ENCODE assay signal across 8 mouse cellular contexts in genomic region chr11:75769206-75769605, GRCm38 (mm10). TPM values are rescaled to one million over a fixed set of nuclear protein-coding genes. Genes with fewer than 3 reads are reported as not detected.
A peak's percentile ranks its signal among the peaks of the same experiment; 100 is the strongest.
DNase-seq lines count a peak whose midpoint lies in the region; ATAC-seq and TF ChIP-seq lines count a peak whose summit lies in the region.

No protein-coding gene starts in this region.

- ATAC-seq in hematopoietic stem cell, adult 5-6 weeks (replicated peaks in 1 of 2; ENCODE audit: insufficient read depth in 1 of 2, low FRiP score in 2 of 2, low TSS enrichment in 1 of 2, low read depth in 1 of 2, poor library complexity in 2 of 2, severe bottlenecking in 2 of 2): peak; percentile 88 to 92
- ATAC-seq in lung, embryonic 15.5 days (ENCODE audit: borderline replicate concordance, extremely low read depth, low FRiP score, low TSS enrichment): peak; percentile 89

- H3K27me3 ChIP-seq in lung, embryonic 15.5 days: no peaks in the 10 kb centered on the region
- no peaks in the 10 kb centered on the region for H3K27me3 ChIP-seq in thymus, adult 2 months (ENCODE audit: control insufficient read depth, insufficient read depth, low read length)

- TF ChIP-seq POLR2A in thymus, adult 2 months (IDR thresholded peaks at IDR 0.05; ENCODE audit: control insufficient read depth, extremely low read depth, insufficient read depth, low read length, poor library complexity): no peak

- H3K4me1 ChIP-seq in lung, embryonic 15.5 days: peaks cover 4% of the 10 kb centered on the region; the same call in 1 of the 2 replicates
- no peaks in the 10 kb centered on the region; the same call in 1 of the 2 replicates for H3K4me1 ChIP-seq in thymus, adult 2 months (replicated peaks; ENCODE audit: control insufficient read depth, insufficient read depth, low read length)

- H3K9ac ChIP-seq in lung, embryonic 15.5 days: no peak overlapping the region

- no peaks in the 10 kb centered on the region for H3K9me3 ChIP-seq in lung, embryonic 15.5 days

- peak overlapping the region; percentile 47 for H3K4me2 ChIP-seq in lung, embryonic 15.5 days

- 0% methylated on average over 23 of the region's 23 CpGs for WGBS in lung, embryonic 15.5 days
- 1% methylated on average over 23 of the region's 23 CpGs for WGBS in thymus, adult 2 months

- peak; percentile 46; the same call in 1 of the 2 replicates for TF ChIP-seq CTCF in thymus, adult 2 months (IDR thresholded peaks at IDR 0.05; ENCODE audit: borderline replicate concordance, control insufficient read depth, extremely low read depth, insufficient read depth, low read length, poor library complexity)

- peak; percentile 75 for DNase-seq in MN1 (ENCODE audit: low spot score)
- peak; percentile 83 for DNase-seq in cerebellum, adult 8-10 months
- DNase-seq in forelimb bud, embryonic 11.5 days (ENCODE audit: low read depth, low spot score): peak; percentile 73
- peak; percentile 54 for DNase-seq in layer of hippocampus, adult 9-10 months (ENCODE audit: low spot score)
- DNase-seq in ovary, adult 18-20 months (ENCODE audit: low spot score): peak; percentile 84
- peak; percentile 82 for DNase-seq in thymus, adult 2 months

- H3K36me3 ChIP-seq in lung, embryonic 15.5 days: peaks cover 38% of the 10 kb centered on the region
- H3K36me3 ChIP-seq in thymus, adult 2 months (ENCODE audit: control insufficient read depth, insufficient read depth, low read length): peaks cover 28% of the 10 kb centered on the region

- H3K4me3 ChIP-seq in lung, embryonic 15.5 days: no peak overlapping the region
- H3K4me3 ChIP-seq in thymus, adult 2 months (ENCODE audit: control insufficient read depth, insufficient read depth, low read length): no peak overlapping the region

- H3K27ac ChIP-seq in lung, embryonic 15.5 days: no peak overlapping the region
- no peak overlapping the region for H3K27ac ChIP-seq in thymus, adult 2 months (ENCODE audit: control insufficient read depth, insufficient read depth, low read length)

RNA-seq across cellular contexts. Expression of gene Doc2b, which starts 26.6 kb away (rescaled TPM):
- total RNA-seq in hematopoietic stem cell, adult 5-6 weeks (2017): 0.13 TPM in 1 of 2 replicates, not detected in the other
- 0.74 and 0.79 TPM in 2 replicates for polyA plus RNA-seq in lung, embryonic 15.5 days (2015; fragmentation: Nextera tagmentation; extraction: Ambion mirVana)
- polyA plus RNA-seq in thymus, adult 2 months (2012; rRNA removed): 0.24 and 0.31 TPM in 2 replicates

RNA-seq across cellular contexts. Expression of gene Ywhae, which starts 36.5 kb away (rescaled TPM):
- 363 and 366 TPM in 2 replicates for total RNA-seq in hematopoietic stem cell, adult 5-6 weeks (2017)
- polyA plus RNA-seq in lung, embryonic 15.5 days (2015; fragmentation: Nextera tagmentation; extraction: Ambion mirVana): 953 and 961 TPM in 2 replicates
- 170 and 177 TPM in 2 replicates for polyA plus RNA-seq in thymus, adult 2 months (2012; rRNA removed)
